ENCODE assay signal across 8 mouse cellular contexts in the genomic region with DNA sequence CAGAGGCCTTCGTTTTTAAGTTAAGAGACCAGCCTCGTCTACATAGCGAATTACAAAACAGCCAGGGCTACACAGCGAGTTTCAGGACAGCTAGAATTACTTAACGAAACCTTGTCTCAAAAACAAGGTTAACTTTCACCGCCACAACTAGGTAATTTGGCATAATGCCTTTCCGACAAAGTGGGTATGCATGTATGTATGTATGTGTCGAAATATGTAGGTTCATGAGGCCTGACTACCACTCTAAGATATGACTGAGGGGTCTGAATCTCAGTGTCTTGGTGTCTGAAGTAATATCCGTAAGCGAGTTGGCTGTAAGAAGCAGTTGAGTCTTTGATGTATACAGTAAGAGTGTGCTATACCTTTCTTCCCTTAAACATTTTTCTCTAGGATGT. TPM values are rescaled to one million over a fixed set of nuclear protein-coding genes. Genes with fewer than 3 reads are reported as not detected.
DNase-seq lines count a peak whose midpoint lies in the region; ATAC-seq and TF ChIP-seq lines count a peak whose summit lies in the region.

No protein-coding gene starts in this region.

- peaks cover 35% of the 10 kb centered on the region for H3K79me3 ChIP-seq in C2C12 (ENCODE audit: low read depth)

- 22% methylated on average over 10 of the region's 10 CpGs for WGBS in heart, adult 2 months
- 29% methylated on average over 10 of the region's 10 CpGs for WGBS in forebrain, embryonic 12.5 days
- 23% methylated on average over 10 of the region's 10 CpGs for WGBS in liver, embryonic 12.5 days (ENCODE audit: insufficient replicate concordance)

- peaks cover 3% of the 10 kb centered on the region for H3K4me1 ChIP-seq in heart, adult 2 months (ENCODE audit: control insufficient read depth, insufficient read depth, low read length)
- peaks cover 47% of the 10 kb centered on the region for H3K4me1 ChIP-seq in forebrain, embryonic 12.5 days
- H3K4me1 ChIP-seq in liver, embryonic 12.5 days, result peaks cover 48% of the 10 kb centered on the region

- no peak for TF ChIP-seq POLR2A in heart, adult 2 months (IDR thresholded peaks at IDR 0.05; ENCODE audit: insufficient read depth, low read depth, low read length)

- peak overlapping the region; percentile 30; the same call in 1 of the 2 replicates for H3K9ac ChIP-seq in heart, adult 2 months (ENCODE audit: low read depth, low read length)
- H3K9ac ChIP-seq in forebrain, embryonic 12.5 days, result peak overlapping the region; percentile 93
- peak overlapping the region; percentile 91 for H3K9ac ChIP-seq in liver, embryonic 12.5 days

- no peaks in the 10 kb centered on the region for H3K36me3 ChIP-seq in heart, adult 2 months (ENCODE audit: control insufficient read depth, insufficient read depth, low read length)
- H3K36me3 ChIP-seq in C2C12 (ENCODE audit: control insufficient read depth, insufficient read depth), result no peaks in the 10 kb centered on the region
- 0 out of 2 replicates have a peak, but pooled peaks cover 2% of the 10 kb centered on the region for H3K36me3 ChIP-seq in forebrain, embryonic 12.5 days (replicated peaks)
- H3K36me3 ChIP-seq in liver, embryonic 12.5 days, result peaks cover 4% of the 10 kb centered on the region

- intact Hi-C loops in heart, adult 2 months (cut with DNase I), result no loop called here
- intact Hi-C loops in heart, postnatal 25 days (cut with DNase I), result no loop called here

- peak overlapping the region; percentile 87 for H3K4me2 ChIP-seq in forebrain, embryonic 12.5 days
- peak overlapping the region; percentile 84 for H3K4me2 ChIP-seq in liver, embryonic 12.5 days

- DNase-seq in heart, adult 2 months, result no peak
- DNase-seq in heart, postnatal 25 days (ENCODE audit: low spot score), result no peak
- DNase-seq in embryo, embryonic 10 days (ENCODE audit: low spot score), result no peak
- no peak for DNase-seq in thymus, postnatal 36 days
- DNase-seq in cerebellum, adult 11-12 months, result no peak

- peak overlapping the region; percentile 87 for H3K4me3 ChIP-seq in heart, adult 2 months
- peak overlapping the region; percentile 99 for H3K4me3 ChIP-seq in C2C12 (ENCODE audit: insufficient read depth, poor library complexity, severe bottlenecking)
- H3K4me3 ChIP-seq in forebrain, embryonic 12.5 days (replicated peaks), result peak overlapping the region; percentile 92
- H3K4me3 ChIP-seq in liver, embryonic 12.5 days, result peak overlapping the region; percentile 98

- H3ac ChIP-seq in C2C12 (ENCODE audit: control insufficient read depth, insufficient read length, low read depth), result peak overlapping the region; percentile 21

- ATAC-seq in forebrain, embryonic 12.5 days (ENCODE audit: low FRiP score), result no peak
- no peak for ATAC-seq in liver, embryonic 12.5 days

- H3K9me3 ChIP-seq in forebrain, embryonic 12.5 days, result no peaks in the 10 kb centered on the region
- no peaks in the 10 kb centered on the region for H3K9me3 ChIP-seq in liver, embryonic 12.5 days (replicated peaks)

- H3K27ac ChIP-seq in heart, adult 2 months, result peak overlapping the region; percentile 93
- no peak overlapping the region for H3K27ac ChIP-seq in forebrain, embryonic 12.5 days
- H3K27ac ChIP-seq in liver, embryonic 12.5 days, result peak overlapping the region; percentile 85

- 0 out of 2 replicates have a peak, but pooled peaks cover 1% of the 10 kb centered on the region for H3K79me2 ChIP-seq in heart, adult 2 months (replicated peaks; ENCODE audit: control insufficient read depth, insufficient read depth, low read length)
- peaks cover 49% of the 10 kb centered on the region for H3K79me2 ChIP-seq in C2C12 (ENCODE audit: control insufficient read depth, insufficient read depth)

- H3K27me3 ChIP-seq in heart, adult 2 months (ENCODE audit: control insufficient read depth, insufficient read depth, low read length), result no peaks in the 10 kb centered on the region
- H3K27me3 ChIP-seq in C2C12 (ENCODE audit: control insufficient read depth, insufficient read depth, insufficient read length), result no peaks in the 10 kb centered on the region
- H3K27me3 ChIP-seq in forebrain, embryonic 12.5 days, result no peaks in the 10 kb centered on the region
- peaks cover 33% of the 10 kb centered on the region for H3K27me3 ChIP-seq in liver, embryonic 12.5 days (replicated peaks)

- no peak for TF ChIP-seq CTCF in heart, adult 2 months (IDR thresholded peaks at IDR 0.05)
- no peak for TF ChIP-seq CTCF in C2C12 (IDR thresholded peaks at IDR 0.05; ENCODE audit: control insufficient read depth, insufficient read depth, insufficient read length)

- no peak for TF ChIP-seq EP300 in heart, adult 2 months (IDR thresholded peaks at IDR 0.05; ENCODE audit: insufficient read depth, low read depth, low read length)

TF ChIP-seq in C2C12, 6 proteins besides CTCF, POLR2A, EP300 and RAD21:
- TF ChIP-seq MYOG (IDR thresholded peaks at IDR 0.05; ENCODE audit: control insufficient read depth, extremely low read depth, insufficient read length), result no peak
- TF ChIP-seq MYOD1 (IDR thresholded peaks at IDR 0.05; ENCODE audit: control insufficient read depth, insufficient read length, low read depth), result no peak
- TF ChIP-seq CEBPB (IDR thresholded peaks at IDR 0.05; ENCODE audit: low read depth), result no peak
- no peak for TF ChIP-seq FOSL1 (IDR thresholded peaks at IDR 0.05; ENCODE audit: insufficient read depth, low read length, poor library complexity, severe bottlenecking)
- no peak for TF ChIP-seq USF1 (IDR thresholded peaks at IDR 0.05; ENCODE audit: low read depth)
- no peak for TF ChIP-seq MAX (IDR thresholded peaks at IDR 0.05)

RNA-seq across cellular contexts. Expression of a gene that starts 2.7 kb away (rescaled TPM):
- 1 to 10 TPM; 1.0 to 1.6 TPM for total RNA-seq in heart, adult 2 months (2021)
- polyA plus RNA-seq in heart, adult 2 months (2012; rRNA removed), result 5.1 and 6.4 TPM in 2 replicates
- 1 to 10 TPM; 1.2 to 1.4 TPM for total RNA-seq in heart, postnatal 25 days (2021)
- 1.1 TPM for polyA plus RNA-seq in C2C12 (2012; fragmentation: generic; extraction: Trizol)
- polyA plus RNA-seq in forebrain, embryonic 12.5 days (2016; fragmentation: Nextera tagmentation; extraction: Ambion mirVana), result 71.3 and 73.8 TPM in 2 replicates
- polyA plus RNA-seq in liver, embryonic 12.5 days (2016; fragmentation: Nextera tagmentation; extraction: Ambion mirVana), result 2.8 and 3.0 TPM in 2 replicates

RNA-seq across cellular contexts. Expression of a gene that starts 9.1 kb away (rescaled TPM):
- total RNA-seq in heart, adult 2 months (2021), result 10 to 100 TPM; 13.2 to 16.9 TPM
- polyA plus RNA-seq in heart, adult 2 months (2012; rRNA removed), result 20.6 and 25.9 TPM in 2 replicates
- 10 to 100 TPM; 18.3 to 18.7 TPM for total RNA-seq in heart, postnatal 25 days (2021)
- 9.8 TPM for polyA plus RNA-seq in C2C12 (2012; fragmentation: generic; extraction: Trizol)
- polyA plus RNA-seq in forebrain, embryonic 12.5 days (2016; fragmentation: Nextera tagmentation; extraction: Ambion mirVana), result 70.9 and 74.5 TPM in 2 replicates
- 22.2 and 23.4 TPM in 2 replicates for polyA plus RNA-seq in liver, embryonic 12.5 days (2016; fragmentation: Nextera tagmentation; extraction: Ambion mirVana)

RNA-seq across cellular contexts. Expression of a gene that starts 10.1 kb away (rescaled TPM):
- total RNA-seq in heart, adult 2 months (2021), result 10 to 100 TPM; 35.3 to 38.6 TPM
- 13.8 and 19.1 TPM in 2 replicates for polyA plus RNA-seq in heart, adult 2 months (2012; rRNA removed)
- total RNA-seq in heart, postnatal 25 days (2021), result 10 to 100 TPM; 29.2 to 32.7 TPM
- polyA plus RNA-seq in C2C12 (2012; fragmentation: generic; extraction: Trizol), result 41.4 TPM
- 75.6 and 76.9 TPM in 2 replicates for polyA plus RNA-seq in forebrain, embryonic 12.5 days (2016; fragmentation: Nextera tagmentation; extraction: Ambion mirVana)
- 45.6 and 48.2 TPM in 2 replicates for polyA plus RNA-seq in liver, embryonic 12.5 days (2016; fragmentation: Nextera tagmentation; extraction: Ambion mirVana)

RNA-seq across cellular contexts. Expression of a gene that starts 17.1 kb away (rescaled TPM):
- total RNA-seq in heart, adult 2 months (2021), result 10 to 100 TPM; 31.3 to 32.5 TPM
- 115 and 156 TPM in 2 replicates for polyA plus RNA-seq in heart, adult 2 months (2012; rRNA removed)
- 10 to 100 TPM; 39.0 to 46.7 TPM for total RNA-seq in heart, postnatal 25 days (2021)
- polyA plus RNA-seq in C2C12 (2012; fragmentation: generic; extraction: Trizol), result 20.6 TPM
- 50.7 and 50.8 TPM in 2 replicates for polyA plus RNA-seq in forebrain, embryonic 12.5 days (2016; fragmentation: Nextera tagmentation; extraction: Ambion mirVana)
- polyA plus RNA-seq in liver, embryonic 12.5 days (2016; fragmentation: Nextera tagmentation; extraction: Ambion mirVana), result 30.7 and 32.7 TPM in 2 replicates

RNA-seq across cellular contexts. Expression of a gene that starts 55.1 kb away (rescaled TPM):
- total RNA-seq in heart, adult 2 months (2021), result not detected
- polyA plus RNA-seq in heart, adult 2 months (2012; rRNA removed), result 0.21 TPM in 1 of 2 replicates, not detected in the other
- not detected for total RNA-seq in heart, postnatal 25 days (2021)
- 0.05 TPM for polyA plus RNA-seq in C2C12 (2012; fragmentation: generic; extraction: Trizol)
- 0.28 TPM in 1 of 2 replicates, not detected in the other for polyA plus RNA-seq in forebrain, embryonic 12.5 days (2016; fragmentation: Nextera tagmentation; extraction: Ambion mirVana)
- polyA plus RNA-seq in liver, embryonic 12.5 days (2016; fragmentation: Nextera tagmentation; extraction: Ambion mirVana), result not detected in 2 replicates

Comparison
In these comparisons a context has a peak if more than half of its experiments do, and no peak if none do; other contexts are left out.
1. H3K9ac ChIP-seq: peak in every context shown above with its lines; median percentile 93 in forebrain, embryonic 12.5 days; 91 in liver, embryonic 12.5 days; 30 in heart, adult 2 months.